Mouse (Mus musculus) embryonic fibroblast, embryonic 13.5 days (primary cell): ENCODE measurements at regions not wholly inside any gene's neighbourhood (a gene's known extent, or its start where the extent isn't known, plus 50 kb on each side); places are given as distances from the start of the nearest gene placed in this dataset.

ENCODE experiments used
- CTCF ChIP-seq: IDR thresholded peaks from 2 replicates; pipeline ENCODE4 v1.5.1; 2011; ENCODE audit warnings: mild to moderate bottlenecking, control low read depth, low read length, moderate library complexity, borderline replicate concordance; ENCODE audit not compliant: insufficient read depth
- POLR2A ChIP-seq: IDR thresholded peaks from 2 replicates; pipeline ENCODE4 v1.6.1; 2011; ENCODE audit warnings: low read depth, mild to moderate bottlenecking, control low read depth, low read length, moderate library complexity

- TF ChIP-seq CTCF (no peak), POLR2A (no peak)
Measured at GRCm38 (mm10) chr9:63049290-63049689, 61.6 kb upstream of the Pias1 start.
